Mouse (Mus musculus) T-helper 1 cell (primary cell): ENCODE data around the gene Map3k1.

ENCODE experiments used
- in situ Hi-C: fragments of 300-600 bp; cut with MboI, MseI; formaldehyde crosslinking; loops from one replicate; pipeline ENCODE4 v1.15.1; 2025; ENCODE audit warnings: high pct_unique_total_duplicates

The Map3k1 gene

GRCm38 (mm10) chr13:111808637-111809465 is at the start of gene Map3k1:
Gene Map3k1 (minus strand): TSS chr13:111808993.
- in situ Hi-C loops = no loop called here

DNA sequence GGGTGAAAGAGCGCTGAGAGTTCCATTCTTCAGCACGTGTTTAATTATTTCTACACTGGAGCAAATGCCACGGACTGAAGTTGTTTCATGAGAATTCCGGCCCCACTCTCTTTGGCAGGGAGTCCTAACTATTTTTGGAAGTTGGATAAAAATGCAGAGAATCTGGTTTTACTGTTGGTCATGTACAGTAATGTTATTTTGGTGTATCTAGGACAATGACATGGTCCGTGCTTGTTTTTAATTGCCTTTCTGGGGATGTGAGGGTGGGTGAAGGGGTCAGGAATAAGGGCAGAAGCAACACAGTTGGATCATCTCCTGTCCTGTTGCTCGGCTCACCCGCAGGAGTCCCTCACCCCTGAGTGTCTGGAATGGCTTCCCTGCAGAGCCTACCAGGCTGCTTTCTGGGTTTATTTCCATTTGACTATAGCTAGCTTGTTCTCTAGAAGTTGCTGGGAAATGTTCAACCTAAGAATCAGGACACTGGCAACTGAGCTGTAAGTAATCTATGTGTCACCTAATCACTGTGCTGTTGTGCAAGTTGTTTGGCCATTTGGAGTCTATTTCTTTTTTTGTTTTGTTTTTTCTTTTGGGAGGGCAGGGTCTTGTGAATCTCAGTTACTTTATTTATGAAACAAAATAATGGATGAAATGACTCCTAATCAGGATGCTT is 48.1 kb upstream of the Map3k1 start:
- in situ Hi-C loops = loop anchor here (10.0 kb wide), 1 partner anchor 1848 kb away; no protein-coding TSS in a partner anchor

- in situ Hi-C loops = loop anchor here (10.0 kb wide), 1 partner anchor 1849 kb away; no protein-coding TSS in a partner anchor
These were observed 47.4 kb upstream of the Map3k1 start for GRCm38 (mm10) chr13:111856232-111856631.

- in situ Hi-C loops = loop anchor here (10.0 kb wide), 1 partner anchor 1852 kb away; no protein-coding TSS in a partner anchor
These were observed 43.8 kb upstream of the Map3k1 start for GRCm38 (mm10) chr13:111852451-111853224.

GRCm38 (mm10) chr13:111850046-111850837 is 41.4 kb upstream of the Map3k1 start:
- in situ Hi-C loops = loop anchor here (10.0 kb wide), 1 partner anchor 1855 kb away; no protein-coding TSS in a partner anchor

- in situ Hi-C loops = no loop called here
These were observed 36.7 kb upstream of the Map3k1 start for GRCm38 (mm10) chr13:111845471-111845870.

DNA sequence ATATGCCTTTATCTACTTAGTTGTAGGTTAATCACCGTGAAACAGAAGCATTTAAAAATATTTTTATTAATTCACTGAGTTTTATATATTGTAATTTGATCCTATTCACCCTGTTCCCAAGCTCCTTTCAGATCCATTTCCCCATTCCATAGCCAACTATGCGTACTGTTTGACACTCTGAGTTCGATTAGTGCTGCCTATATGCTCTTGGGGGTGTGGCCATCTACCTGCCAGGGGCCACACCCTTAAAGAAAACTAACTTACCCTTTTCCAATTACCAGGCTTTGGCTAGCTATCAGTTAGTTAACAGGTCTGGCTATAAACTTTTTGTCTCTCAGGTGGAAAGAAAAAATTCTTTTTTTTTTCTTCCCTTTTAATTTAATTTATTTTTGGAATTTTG is 35.5 kb upstream of the Map3k1 start:
- in situ Hi-C loops = no loop called here

DNA sequence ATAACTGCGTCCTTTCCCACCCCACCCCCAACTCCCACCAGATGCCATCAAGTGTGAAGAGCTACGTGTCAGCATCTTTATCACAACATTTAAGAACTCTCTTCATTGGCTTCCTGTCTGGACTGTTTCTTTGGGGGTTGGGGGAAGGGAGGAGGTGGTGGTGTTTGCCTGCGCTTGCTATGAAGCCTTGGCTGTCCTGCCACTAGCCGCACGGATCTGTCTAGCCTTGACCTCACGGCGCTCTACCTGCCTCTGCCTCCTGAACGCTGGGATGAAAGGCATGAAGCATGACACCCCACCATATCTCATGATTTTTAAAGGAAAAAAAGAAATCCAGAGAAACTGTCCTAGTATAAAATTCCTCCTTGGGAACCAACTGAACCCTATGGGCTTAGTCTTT is 27.0 kb upstream of the Map3k1 start:
- in situ Hi-C loops = no loop called here

DNA sequence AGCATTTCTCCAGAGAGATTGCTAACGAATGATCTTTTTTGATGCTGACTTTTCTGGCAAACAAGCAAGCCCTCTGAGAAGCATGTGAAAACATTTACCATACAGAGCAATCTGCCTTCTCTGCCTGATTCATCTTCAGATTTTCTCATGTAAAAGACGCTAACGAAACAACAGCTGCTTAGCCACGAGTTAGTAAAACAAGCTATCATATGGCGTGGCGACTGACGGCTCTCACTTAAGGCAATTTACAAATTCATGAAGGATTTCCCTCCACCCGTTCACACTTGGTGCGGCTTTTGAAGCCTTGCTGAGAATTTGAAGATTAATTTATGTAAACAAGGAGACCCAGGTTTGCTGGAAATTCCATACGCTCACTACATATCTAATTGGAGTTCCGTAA is 25.8 kb upstream of the Map3k1 start:
- in situ Hi-C loops = no loop called here

DNA sequence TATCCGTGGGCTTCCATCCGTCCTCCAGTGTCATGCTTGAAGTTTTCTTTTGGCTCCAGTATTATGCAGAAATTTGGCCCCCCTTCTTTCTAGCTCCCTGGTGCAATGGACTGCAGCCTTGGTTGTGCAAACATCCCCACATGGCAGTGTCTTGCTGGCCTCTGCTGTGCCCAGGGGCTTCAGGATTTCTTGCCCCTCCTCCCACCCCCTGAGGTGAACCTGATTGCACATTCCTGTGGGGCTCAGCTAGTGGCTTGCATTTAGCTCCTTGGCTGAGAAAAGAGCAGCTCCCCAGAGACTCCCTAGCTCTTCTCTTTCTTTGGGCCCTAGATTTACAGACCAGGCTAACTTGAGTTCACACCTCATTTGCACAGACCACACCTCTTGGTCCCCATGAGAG is 20.7 kb upstream of the Map3k1 start:
- in situ Hi-C loops = no loop called here

GRCm38 (mm10) chr13:111827481-111827880 is 18.7 kb upstream of the Map3k1 start:
- in situ Hi-C loops = no loop called here

- in situ Hi-C loops = no loop called here
These were observed 15.4 kb upstream of the Map3k1 start for GRCm38 (mm10) chr13:111824178-111824577.

- in situ Hi-C loops = no loop called here
These were observed 13.1 kb upstream of the Map3k1 start for GRCm38 (mm10) chr13:111821727-111822375.

DNA sequence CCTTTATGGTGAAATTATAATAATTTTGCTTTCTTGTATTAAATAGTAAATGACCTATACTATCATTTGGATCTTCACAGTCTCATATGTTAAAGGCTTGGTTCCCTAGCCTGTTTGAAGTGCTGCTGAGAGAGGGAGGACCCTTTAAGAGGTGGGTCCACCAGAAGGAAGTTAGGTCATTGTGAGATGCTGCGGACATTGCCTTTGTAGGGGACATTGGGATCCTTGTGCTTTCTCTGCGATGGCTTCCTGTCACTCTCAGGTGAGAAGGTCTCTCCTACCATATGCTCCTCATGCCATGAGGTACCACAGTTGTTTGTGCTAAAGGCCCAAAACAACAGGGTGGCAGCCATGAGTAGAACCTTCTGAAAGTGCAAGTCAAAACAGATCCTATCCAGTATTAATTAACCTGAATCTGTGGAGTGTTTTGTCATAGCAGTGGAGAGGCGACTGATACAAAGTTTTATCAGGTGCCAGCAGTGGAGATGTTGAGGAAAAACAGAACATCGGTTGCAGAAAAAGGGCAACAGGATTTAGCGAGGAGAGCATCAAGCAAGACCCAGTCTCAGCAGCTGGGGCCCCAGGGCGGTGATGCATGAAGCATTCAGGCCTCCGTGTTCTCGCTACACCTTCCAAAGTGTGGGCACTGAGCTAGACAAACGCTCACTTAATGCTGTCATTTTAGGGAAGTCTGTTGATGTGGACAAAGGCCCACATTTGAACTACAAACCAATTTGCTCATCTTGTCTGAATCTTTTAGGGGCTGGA is 11.0 kb upstream of the Map3k1 start:
- in situ Hi-C loops = no loop called here

DNA sequence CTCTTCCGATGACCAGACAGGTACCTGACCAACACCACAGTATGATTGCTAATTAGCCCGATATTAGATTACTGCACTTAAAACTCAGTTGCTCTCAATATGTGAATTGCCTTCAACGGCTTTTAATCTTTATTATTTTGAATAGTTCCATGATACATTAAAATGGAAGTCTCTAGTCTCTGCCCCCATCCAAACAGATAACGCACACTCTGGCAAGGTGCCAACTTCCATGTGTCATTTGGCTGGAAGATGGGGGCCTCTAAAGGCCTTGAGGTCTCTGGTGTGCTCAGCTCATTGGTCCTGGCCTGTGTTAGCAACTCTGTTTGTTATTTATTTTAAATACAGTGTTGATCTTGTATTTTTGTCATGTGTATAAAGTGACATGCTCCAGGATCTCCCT is 10.3 kb upstream of the Map3k1 start:
- in situ Hi-C loops = no loop called here

DNA sequence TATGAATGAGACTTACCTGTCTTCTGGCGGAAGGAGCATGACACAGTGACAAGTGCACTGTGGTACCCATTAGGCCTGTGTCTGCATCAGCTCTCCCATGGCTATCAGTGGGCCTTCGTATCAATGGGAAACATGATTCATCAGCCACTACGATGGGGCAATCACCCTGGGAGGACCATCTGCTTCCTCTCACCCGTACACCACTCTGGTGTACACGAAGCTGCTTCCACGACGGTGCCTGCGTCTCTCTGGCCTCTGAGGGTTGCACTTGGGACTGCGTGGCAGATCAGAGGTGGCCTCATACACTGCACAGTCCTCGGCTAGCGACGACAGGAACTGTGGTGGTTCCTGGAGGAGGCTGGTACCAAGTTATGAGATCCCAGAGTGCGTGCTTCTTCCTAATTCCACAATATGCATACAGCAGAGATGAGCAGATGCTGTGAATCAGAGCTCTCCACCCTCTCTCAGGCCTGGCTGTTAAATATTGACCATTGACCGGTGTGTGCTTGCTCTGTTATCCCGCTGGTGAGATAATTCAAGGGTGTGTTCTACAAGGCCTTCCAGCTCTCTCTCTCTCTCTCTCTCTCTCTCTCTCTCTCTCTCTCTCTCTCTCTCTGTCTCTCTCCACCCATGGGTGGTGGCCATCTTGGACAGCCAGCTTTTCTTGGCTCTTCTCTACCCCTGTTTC is 9.6 kb upstream of the Map3k1 start:
- in situ Hi-C loops = no loop called here

- in situ Hi-C loops = no loop called here
These were observed 9.0 kb upstream of the Map3k1 start for GRCm38 (mm10) chr13:111817773-111818172.

- in situ Hi-C loops = no loop called here
These were observed 7.6 kb upstream of the Map3k1 start for GRCm38 (mm10) chr13:111816431-111816830.

- in situ Hi-C loops = no loop called here
These were observed 6.7 kb upstream of the Map3k1 start for GRCm38 (mm10) chr13:111815486-111815885.
